Mouse (Mus musculus) lung, postnatal 25 days (tissue): ENCODE data around the gene Srxn1.

Experiments used
- DNase-seq: peaks from one replicate; pipeline ENCODE4 v3.0.0; 2022; ENCODE audit warnings: low spot score

Srxn1 gene

DNA sequence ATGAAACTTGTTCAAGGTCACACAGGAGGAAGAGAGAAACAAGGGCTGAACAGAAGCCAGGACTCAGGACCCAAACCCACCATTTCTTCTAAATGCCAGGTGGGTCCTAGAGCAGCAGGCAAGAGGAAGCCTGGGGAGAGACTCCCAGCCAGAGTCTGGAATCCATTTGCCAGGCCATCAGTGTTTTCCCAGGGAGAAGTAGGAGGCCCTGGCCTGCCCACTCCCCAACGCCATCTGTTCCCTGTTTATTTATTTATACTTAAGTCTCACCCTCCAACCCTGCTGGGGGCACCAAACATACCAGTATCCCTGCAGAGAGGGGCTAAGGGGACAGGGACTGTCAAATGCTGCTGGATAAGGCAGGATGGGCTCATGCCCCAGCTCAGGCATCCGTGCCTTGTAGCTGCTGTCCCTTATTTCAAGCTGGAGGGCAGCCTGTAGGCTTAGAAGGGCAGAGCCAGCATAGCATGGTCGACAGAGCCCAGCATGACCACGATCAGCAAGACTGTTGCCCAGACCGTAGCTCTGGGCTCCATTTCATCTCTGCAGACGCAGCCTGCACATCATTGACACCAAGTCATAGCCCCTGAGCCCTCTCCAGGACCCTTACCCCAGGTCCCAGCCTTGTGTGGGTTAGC is 14.0 kb downstream of the Srxn1 start:
- DNase-seq, result no peak

DNA sequence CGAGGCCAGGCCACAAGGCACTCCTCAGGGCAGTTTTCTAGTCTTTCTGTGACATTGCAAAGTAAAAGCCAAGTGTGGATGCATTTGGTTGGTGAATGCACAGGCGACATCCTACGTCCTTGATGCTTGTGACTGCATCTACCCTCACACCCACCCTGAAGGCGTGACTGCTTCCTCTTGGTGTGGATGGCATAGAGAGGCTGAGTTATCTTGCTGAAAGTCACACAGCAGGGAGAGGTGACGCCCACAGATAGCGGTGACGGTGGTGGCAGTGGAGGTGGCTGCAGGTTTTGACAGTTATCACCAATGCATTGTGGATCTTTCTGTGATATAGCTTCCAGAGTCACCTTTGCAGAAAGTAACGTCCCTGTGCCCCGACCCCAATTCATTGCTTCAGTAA is 17.6 kb downstream of the Srxn1 start:
- no peak for DNase-seq

DNA sequence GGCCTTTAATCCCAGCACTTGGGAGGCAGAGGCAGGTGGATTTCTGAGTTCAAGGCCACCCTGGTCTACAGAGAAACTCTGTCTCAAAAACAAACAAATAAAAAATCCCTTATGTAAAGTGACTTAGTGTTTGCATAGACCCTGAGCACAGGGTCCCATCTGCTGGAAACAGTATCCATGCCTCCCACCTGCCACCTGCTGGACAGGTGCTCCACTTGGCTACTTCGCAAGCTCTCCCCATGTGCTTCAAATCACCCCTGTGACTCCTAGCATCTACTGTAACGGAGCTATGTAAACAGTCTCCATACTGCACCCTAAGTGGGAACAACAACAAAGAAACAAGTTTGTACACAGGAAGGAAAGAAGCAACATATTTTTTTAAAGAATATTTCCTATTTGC is 23.3 kb downstream of the Srxn1 start:
- DNase-seq, result no peak

DNA sequence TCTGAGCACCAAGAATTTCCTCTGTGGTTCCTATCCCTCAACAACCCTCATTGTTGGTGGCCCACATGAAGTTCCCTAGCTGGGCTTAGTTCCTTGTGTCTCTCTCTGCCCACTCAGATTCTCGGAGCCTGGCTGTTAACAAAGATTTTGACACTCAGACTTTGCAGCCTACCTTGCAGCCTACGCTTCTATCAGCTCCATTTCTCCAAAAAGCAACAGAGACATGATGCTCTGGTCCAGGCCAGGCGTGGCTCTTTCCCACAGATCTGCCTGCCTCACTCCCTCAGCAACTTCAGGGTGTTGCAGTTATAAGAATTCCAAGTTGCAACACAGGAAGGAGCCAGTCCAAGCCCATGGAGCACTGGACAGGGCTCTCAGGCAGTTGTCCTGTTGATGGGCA is 24.5 kb downstream of the Srxn1 start:
- DNase-seq, result no peak

DNA sequence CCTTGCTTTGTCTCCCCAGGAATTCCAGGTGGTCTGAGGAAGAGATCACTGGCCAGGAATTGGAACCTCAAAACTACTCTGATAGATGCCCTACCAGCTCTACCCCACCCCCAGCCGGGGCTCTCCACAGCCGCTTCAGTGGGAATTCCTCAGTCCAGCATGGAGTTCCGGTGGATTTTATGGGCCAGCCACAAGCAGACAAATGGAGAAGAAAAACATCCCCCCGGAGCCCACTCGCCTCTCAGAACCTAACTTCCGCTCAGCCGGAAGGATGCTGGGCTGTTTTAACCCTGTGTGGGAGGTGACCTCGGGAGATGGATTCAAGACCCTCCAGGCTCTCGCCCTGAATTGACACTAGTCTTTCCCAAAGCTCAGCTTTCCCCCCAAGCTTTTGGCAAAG is 26.7 kb downstream of the Srxn1 start:
- DNase-seq, result no peak

DNA sequence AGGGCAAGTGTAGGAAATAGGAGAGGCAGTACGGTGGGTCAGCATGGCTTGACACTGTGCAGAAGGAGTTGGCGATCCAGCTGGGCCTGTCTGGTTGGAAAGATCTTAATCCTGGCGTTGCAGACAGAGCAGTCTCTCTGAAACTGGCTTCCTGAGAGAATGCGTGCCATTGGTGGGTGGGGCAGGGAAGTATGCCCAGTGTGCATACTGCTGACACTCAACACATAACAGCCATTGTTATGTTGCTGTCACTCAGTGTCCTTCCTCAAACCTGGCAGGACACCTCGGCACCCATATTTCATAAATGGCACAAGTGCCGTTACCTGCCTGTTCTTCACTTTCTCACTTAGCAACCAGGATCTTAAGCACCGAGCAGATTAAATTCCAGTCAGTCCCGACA is 27.4 kb downstream of the Srxn1 start:
- peak; percentile 39 for DNase-seq

DNA sequence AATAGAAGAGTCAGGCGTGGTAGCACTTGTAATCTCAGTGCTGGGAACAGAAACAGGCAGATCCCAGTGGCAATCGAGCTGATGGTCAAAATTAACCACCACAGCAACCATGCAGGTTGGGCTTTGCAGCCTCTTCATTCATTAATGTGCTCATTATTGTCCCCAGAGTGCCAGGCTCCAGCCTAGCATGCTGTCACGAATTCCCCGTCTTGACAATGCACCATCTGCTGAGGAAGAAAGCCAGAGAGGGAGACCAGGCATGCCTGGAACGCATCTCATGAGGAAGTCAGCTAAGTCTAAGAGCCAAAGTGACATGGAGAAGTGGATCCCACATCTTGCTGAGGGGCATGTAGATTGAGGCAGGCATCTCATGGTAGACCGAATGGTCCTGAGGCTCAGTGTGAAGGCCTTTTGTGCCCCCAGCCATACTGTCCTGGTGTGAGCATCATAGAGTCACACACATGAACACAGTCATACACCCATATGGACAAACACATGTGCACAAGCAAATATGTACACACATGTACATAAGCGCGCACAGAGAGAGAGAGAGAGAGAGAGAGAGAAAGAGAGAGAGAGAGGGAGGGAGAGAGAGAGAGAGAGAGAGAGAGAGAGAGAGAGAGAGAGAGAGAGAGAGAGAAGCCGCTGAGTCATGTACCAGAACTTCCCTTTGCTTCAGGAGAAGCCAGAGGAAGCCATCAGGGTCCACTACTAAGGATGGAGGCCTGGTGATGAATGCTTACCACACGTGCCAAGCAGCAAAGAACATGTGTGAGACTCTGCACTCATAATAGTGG is 34.1 kb downstream of the Srxn1 start:
- DNase-seq, result no peak

DNA sequence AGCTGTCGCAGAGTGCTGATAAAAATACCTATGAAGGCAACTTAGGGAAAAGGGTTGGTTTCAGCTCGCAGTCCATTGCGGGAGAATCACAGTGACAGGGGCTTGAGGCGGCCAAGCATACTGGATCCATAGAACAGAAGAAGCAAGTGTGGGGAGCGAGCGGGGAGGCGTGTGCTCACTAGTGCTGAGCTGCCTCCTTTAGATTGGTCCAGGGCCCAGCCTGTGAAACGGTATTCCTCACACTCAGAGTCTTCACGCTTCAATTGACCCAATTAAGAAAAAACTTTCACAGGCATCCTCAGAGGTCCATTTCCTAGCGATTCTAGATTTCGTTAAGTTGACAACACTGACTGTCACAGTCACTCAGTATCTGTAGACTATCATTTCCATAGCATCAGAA is 35.6 kb downstream of the Srxn1 start:
- DNase-seq, result no peak

DNA sequence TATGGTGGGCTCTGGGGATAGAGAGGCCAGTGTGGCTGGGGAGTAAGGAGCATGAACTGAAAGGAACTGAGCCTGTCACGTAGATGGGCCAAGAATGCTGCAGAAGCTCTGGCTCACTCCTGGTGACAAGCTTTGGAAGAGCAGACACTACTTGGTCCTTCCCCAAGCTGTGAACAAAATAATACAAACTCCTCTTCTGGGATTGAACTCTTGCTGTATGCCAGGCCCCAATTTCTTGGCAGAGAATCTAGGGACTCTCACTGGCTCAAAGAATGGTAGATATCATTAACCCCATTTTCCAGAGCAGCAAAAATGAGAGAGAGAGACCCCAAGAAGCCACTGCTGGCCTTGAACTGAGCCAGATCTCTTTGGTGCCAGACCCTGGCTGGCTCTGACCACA is 36.2 kb downstream of the Srxn1 start:
- DNase-seq, result no peak

DNA sequence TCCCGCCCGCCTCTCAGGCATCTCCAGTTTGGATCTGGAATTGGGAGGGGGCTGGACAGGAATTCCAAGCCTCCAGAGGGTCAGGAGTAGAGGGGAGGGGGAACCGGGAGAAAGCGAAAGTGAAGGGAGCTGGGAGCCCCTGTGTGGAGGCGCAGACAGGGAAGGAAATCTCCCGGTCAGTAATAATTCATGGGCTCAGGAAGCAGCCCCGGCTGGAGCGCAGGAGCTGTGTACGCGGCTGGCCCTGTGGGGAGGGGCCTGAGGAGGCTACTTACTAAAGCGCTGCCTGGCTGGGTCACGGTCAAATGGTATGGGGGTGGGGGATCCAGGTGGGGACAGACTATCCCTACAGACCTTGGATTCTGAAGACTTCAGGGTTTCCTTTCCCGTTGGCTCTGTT is 36.7 kb downstream of the Srxn1 start:
- peak; percentile 22 for DNase-seq

DNA sequence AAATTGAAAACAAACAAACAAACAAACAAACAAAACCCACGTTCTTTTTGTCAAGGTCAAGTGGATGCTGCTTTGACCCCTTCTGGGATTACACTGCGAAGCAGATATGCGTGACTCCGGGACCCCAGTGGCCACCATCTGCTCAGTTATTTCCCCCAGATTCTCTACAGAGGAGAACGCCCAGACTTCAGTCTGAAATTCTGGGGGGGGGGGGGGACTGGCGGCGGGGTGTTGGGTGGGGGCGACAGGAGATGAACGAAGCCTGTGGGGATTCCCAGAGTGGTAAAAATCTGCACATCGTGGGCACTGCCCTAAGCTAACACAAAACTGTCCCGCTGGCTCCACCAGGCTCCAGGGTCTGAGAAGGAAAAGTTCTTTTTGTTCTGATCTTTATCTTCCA is 37.3 kb downstream of the Srxn1 start:
- no peak for DNase-seq

DNA sequence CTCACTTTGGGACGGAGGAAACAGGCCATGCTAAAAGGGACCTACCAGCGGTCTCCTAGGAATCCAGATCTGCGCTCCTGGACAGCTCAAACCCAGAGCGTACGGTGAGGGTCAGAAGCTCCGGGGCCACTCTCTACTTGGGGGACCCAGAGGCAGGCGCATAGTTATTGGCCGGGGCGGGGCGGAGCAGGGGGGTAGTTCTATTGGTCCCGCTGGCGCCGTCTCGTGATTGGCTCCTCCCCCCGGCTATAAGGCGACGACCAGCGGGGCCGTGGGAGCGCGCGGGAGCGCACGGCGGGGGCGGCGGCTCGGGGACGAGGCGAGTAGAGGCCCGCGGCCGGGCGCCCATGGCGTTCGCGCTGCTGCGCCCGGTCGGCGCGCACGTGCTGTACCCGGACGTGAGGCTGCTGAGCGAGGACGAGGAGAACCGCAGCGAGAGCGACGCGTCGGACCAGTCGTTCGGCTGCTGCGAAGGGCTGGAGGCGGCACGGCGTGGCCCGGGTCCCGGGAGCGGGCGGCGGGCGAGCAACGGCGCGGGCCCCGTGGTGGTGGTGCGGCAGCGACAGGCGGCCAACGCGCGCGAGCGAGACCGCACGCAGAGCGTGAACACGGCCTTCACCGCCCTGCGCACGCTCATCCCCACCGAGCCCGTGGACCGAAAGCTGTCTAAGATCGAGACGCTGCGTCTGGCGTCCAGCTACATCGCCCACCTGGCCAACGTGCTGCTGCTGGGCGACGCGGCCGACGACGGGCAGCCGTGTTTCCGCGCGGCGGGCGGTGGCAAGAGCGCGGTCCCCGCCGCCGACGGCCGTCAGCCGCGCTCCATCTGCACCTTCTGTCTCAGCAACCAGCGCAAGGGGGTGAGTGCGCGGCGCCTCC is 38.2 kb downstream of the Srxn1 start, which contains the start of gene Tcf15:
Tcf15 (plus strand) TSS at position 283 of the 879 bp plus-strand sequence.
- peak; percentile 46 for DNase-seq

DNA sequence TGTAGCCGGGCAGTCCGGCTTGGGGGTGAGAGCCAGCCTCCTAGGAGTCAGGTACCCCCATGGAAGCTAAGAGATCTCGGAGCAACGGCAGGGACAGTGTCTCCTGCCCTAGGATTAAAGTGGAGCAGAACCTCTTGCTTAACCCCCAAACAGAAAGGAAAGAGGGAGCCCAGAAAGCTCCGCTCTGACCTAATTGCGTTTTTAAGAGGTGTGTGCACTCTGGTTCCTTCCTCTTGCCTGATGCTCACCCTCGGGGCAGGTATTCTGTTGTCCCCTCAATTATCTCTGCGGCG is 38.8 kb downstream of the Srxn1 start:
- no peak for DNase-seq

DNA sequence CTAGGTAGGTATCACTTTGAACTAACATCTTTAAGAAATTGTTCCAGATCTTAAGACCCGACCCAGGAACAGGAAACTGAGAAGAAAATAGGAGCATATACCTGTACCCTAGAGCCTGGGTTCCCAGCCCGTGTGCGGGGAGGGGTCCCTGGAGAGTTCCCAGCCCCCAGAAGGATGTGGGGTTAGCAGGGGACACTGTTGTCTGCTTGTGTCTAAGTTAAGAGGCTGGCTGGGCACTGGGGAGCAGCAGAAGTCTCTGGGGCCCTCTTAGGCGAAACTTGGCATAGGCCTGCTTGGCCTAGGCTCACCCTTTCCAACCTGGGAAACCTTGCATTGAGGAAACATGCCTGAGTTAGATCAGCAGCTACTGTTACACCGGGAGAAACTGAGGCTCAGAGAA is 39.2 kb downstream of the Srxn1 start:
- DNase-seq, result no peak

DNA sequence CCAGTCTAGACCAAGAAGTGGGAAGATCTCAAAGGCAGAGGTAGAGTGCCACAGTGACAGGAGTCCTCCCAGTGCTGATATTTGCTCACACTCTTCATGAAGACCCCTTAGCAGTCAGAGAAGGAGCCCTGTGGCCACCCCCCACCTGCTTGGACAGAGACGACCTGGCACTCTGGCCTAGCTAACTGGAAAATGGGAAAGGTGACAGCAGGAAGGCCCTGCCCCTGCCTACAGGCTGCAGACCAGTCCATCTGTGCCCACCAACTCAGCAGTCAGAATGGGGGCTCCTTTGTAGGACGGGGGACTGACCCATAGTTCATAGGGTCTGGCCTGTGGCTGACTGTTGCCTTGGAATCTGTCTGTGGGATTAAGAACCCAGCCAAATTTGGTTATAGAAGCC is 40.4 kb downstream of the Srxn1 start:
- no peak for DNase-seq

DNA sequence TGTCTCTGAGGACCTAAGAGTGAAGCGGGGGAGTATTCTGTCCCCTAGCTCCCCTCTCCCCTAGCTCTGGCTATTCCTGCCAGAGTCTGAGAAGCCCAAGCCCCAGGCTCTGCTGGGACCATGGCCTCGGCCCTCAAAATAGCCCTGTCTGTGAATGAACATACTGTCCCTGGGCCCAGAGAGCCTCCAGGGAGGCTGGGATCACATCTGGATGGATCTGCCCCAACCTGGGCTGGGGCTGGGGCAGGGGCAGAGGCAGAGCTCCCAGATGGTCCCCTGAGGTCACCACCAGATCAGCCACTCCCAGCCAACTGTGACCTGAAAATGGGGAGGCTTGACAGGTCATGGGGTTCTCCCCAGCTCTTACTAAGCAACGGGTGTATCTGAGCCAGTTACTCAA is 41.8 kb downstream of the Srxn1 start:
- no peak for DNase-seq

DNA sequence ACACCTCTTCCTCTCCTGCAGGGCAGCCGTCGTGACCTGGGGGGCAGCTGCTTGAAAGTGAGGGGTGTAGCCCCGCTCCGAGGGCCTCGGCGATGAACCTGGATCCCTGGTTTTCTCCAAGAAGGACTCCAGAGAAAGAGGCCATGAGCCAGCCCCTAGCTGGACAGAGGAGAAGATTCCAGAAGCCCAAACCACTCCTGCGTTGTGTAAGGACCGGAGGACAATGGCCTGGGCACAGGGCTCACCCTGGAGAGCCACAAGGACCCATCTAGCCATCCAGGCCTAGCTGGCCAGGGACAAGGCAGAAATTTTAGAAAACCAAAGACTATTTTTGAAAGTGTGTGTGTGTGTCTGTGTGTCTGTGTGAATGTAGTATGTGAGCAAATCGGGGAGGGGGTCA is 43.4 kb downstream of the Srxn1 start:
- no peak for DNase-seq

DNA sequence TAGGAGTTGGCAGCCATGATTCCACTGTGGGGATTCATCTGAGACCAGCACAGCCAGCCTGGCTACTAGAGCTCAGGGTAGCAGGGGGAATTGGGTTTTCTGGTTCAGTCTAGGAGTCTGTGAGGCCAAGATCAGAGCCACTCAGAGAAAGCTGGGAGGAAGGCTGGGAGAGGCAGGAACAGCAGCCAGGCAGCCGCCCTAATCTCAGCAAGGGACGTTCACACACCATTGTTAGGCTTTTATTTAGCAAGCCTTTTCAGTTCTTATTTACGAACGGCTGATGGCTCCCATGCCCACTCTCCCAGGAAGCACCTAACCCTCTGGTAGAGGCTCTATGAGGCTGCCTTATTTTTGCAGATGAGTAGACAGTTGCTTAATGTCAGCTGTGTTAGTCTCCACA is 44.6 kb downstream of the Srxn1 start:
- no peak for DNase-seq

DNA sequence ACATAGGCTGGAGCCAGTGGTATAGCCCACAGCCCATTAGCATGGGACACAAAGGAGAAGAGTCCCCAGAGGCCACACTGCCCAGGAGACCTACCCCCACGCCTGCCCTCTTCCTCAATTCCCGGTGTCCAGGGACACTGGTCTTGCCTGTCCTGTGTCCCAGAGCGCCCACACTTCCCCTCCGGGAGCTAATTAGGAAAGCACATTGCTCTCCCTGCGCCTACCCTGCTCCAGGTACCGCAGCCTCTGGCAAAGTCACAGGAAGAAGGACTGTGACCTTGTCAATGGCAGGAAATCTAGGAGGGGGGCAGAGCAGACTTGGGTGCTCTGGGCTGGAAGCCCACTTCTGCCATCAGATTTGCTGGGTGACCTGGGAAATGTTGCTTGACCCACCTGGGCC is 45.1 kb downstream of the Srxn1 start:
- DNase-seq, result no peak

DNA sequence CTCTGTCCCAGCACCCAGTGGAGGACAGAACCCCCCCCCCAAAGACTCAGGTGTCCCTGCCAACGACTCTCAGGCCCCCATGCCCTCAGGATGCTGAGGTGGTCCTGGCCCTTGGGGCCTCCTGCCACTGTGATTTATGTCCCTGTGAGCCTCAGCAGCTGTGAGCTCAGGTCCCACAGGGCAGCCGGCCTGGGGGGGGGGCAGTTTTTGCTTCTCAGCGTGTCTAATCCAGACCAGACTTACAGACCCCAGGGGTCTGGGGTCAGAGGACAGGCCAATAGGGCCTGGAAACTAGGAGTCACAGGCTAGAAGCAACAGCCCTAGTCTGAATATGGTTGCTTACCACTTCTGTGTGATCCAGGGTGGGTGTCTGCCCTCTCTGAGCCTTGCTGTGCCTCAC is 48.0 kb downstream of the Srxn1 start:
- no peak for DNase-seq

DNA sequence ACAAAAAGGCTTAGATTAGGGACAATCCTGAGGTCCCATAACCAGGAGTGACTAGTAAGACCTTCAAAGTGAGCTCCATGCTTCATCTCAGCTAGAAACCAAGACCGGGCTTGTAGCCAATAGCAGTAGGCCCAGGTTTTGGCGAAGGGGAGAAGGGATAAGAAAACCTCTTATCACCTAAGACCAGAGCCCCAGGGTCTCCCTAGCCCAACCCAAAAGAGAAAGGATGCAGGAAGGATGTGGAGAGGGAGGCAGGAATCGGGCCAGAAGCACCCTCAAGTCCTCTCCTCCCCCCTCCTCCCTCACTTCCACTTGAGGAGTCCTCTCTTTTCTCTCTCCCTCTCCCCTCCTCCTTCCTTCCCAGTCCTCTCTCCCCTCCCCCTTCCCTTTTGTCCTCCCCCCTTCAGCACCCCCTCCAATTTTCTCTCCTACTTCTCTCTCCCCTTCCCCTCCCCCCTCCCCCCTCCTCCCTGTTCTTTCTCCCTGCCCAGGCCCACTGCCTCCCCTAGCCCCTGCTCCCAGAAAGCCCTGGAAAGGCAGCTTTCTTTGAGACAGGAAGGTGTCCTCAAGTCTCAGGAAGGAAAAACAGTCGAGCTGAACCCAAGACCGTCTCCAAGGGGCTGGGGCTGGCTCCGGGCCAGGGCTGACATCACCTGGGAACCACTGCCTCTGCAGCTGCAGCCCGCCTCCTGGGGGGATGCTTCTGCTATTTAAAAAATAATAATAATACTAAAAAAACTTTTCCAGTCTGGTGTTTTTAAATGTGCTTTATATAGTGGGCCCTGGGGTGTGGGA is 50.3 kb downstream of the Srxn1 start:
- DNase-seq, result no peak

DNA sequence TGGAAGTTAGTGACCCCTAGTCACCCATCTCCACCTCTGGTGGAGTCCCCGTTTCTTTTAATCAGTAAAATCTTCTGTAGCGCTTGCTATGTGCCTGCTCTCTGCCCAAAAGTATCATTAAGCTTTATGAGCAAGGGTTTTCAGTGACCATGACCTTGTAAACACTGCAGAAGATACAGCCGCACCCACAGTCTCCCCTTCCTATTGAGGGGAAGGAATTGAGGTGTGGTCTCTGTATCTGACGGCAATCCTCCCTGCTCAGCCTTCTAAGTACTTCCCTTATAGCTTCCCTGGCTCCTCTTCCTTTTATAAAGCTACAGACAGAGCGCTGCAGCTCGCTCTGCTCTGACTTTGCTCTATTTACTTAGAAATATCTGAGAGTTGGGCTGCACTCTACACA is 51.2 kb downstream of the Srxn1 start:
- DNase-seq, result no peak
